Mouse (Mus musculus) testis, postnatal 14 days (tissue): ENCODE results near the gene Slc25a25.

Source experiments
- DNase-seq: peaks from one replicate; pipeline ENCODE4 v3.0.0; 2021; ENCODE audit warnings: low spot score

The Slc25a25 gene

GRCm38 (mm10) chr2:32428262-32428722, 23.0 kb downstream of the Slc25a25 start:
- DNase-seq: no peak

GRCm38 (mm10) chr2:32427720-32428119, 23.5 kb downstream of the Slc25a25 start:
- DNase-seq: no peak

GRCm38 (mm10) chr2:32426141-32426540, 25.1 kb downstream of the Slc25a25 start:
- DNase-seq: no peak

GRCm38 (mm10) chr2:32425568-32425967, 25.7 kb downstream of the Slc25a25 start:
- DNase-seq: no peak

GRCm38 (mm10) chr2:32424796-32425195, 26.4 kb downstream of the Slc25a25 start:
- no peak for DNase-seq

- peak; percentile 58 for DNase-seq
Observed at GRCm38 (mm10) chr2:32423481-32424331, 27.5 kb downstream of the Slc25a25 start.

GRCm38 (mm10) chr2:32421851-32422251, 29.4 kb downstream of the Slc25a25 start:
- no peak for DNase-seq

- no peak for DNase-seq
Observed at GRCm38 (mm10) chr2:32420647-32421046, 30.6 kb downstream of the Slc25a25 start.

- no peak for DNase-seq
Observed at GRCm38 (mm10) chr2:32420066-32420608, 31.1 kb downstream of the Slc25a25 start.

GRCm38 (mm10) chr2:32419359-32419758, 31.9 kb downstream of the Slc25a25 start:
- peak; percentile 50 for DNase-seq

- no peak for DNase-seq
Observed at GRCm38 (mm10) chr2:32418430-32419151, 32.7 kb downstream of the Slc25a25 start.

GRCm38 (mm10) chr2:32417486-32417885, 33.8 kb downstream of the Slc25a25 start:
- no peak for DNase-seq

GRCm38 (mm10) chr2:32416556-32416955, 34.7 kb downstream of the Slc25a25 start:
- no peak for DNase-seq

- no peak for DNase-seq
Observed at GRCm38 (mm10) chr2:32415801-32416200, 35.4 kb downstream of the Slc25a25 start.

- no peak for DNase-seq
Observed at GRCm38 (mm10) chr2:32413936-32414335, 37.3 kb downstream of the Slc25a25 start.

- DNase-seq: no peak
Observed at GRCm38 (mm10) chr2:32412742-32413531, 38.3 kb downstream of the Slc25a25 start.

GRCm38 (mm10) chr2:32411407-32411806, 39.8 kb downstream of the Slc25a25 start:
- DNase-seq: no peak

- no peak for DNase-seq
Observed at GRCm38 (mm10) chr2:32408429-32409424, 42.5 kb downstream of the Slc25a25 start.

GRCm38 (mm10) chr2:32407144-32407824, 44.0 kb downstream of the Slc25a25 start:
- DNase-seq: no peak

- DNase-seq: peak; percentile 84
Observed at GRCm38 (mm10) chr2:32404663-32405062, 46.6 kb downstream of the Slc25a25 start.
